Mouse (Mus musculus) adrenal gland, adult 8-10 months (tissue): ENCODE results near the gene Gfer. TPM values are rescaled to one million over a fixed set of nuclear protein-coding genes. Genes with fewer than 3 reads are reported as not detected.
"Not testable (repeated sequence)": the region's sequence is repeated elsewhere in the genome, so short reads cannot be mapped to it uniquely, and the experiment has no call there.

ENCODE experiments used
- DNase-seq: peaks from one replicate; pipeline ENCODE4 v3.0.0; 2022
- total RNA-seq, 4 experiments: library from RNA; stranded (reverse); gene quantifications; 2 replicates each; pipeline ENCODE4 v1.2.4; 2022

The Gfer gene
- total RNA-seq, 4 experiments from 2014 or later: 31.7 to 35.6 (median 32.6) TPM

DNA sequence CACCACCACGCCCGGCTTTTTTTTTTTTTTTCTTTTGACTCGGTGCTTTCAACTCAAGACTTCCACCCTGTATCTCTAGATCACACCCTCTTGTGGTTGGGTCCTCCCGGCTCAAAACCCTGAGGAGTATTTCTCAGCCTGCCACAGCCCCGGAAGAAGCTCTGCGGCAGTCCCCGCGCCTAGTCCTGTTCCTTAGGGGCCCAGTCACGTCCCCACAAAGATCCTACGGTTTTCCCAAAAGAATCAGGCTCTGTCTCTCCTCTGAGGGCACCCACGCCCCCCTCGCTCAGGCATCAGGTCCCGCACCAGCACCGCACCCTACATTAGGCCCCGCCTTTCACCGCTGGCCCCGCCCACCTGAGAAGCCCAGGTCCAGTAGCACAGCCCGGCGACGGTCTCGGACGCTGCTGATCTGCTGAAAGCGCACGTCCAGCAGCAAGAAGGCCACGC is 8.8 kb downstream of the Gfer start:
- DNase-seq: no peak

GRCm38 (mm10) chr17:24686514-24686913 is 9.4 kb downstream of the Gfer start:
- no peak for DNase-seq

GRCm38 (mm10) chr17:24677500-24678080 is 18.4 kb downstream of the Gfer start:
- DNase-seq: no peak

GRCm38 (mm10) chr17:24676877-24677276 is 19.1 kb downstream of the Gfer start:
- DNase-seq: no peak

GRCm38 (mm10) chr17:24676187-24676586 is 19.8 kb downstream of the Gfer start:
- DNase-seq: no peak

DNA sequence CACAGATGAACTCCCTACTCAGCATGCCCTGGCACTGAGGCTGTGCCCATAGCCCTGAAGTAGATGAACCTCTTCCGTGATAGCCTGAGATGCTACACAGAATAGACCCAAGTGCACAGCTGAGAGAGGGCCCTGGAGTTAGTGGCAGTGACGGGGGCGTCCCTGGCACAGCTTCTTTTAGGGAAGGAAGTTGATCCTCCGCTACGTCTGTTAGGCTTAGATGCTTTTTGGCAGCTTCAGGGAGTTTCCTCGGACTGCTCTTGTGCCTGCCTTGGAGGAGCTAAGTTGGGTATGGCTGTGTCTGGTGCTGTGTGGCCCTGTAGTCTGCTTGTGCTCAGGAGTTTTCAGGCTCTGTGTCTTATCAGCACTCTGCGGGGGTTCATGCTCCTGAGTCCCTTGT is 21.7 kb downstream of the Gfer start:
- DNase-seq: no peak

GRCm38 (mm10) chr17:24672141-24672540 is 23.8 kb downstream of the Gfer start:
- DNase-seq: peak; percentile 73

- DNase-seq: no peak
Measured at GRCm38 (mm10) chr17:24671346-24671745, 24.6 kb downstream of the Gfer start.

DNA sequence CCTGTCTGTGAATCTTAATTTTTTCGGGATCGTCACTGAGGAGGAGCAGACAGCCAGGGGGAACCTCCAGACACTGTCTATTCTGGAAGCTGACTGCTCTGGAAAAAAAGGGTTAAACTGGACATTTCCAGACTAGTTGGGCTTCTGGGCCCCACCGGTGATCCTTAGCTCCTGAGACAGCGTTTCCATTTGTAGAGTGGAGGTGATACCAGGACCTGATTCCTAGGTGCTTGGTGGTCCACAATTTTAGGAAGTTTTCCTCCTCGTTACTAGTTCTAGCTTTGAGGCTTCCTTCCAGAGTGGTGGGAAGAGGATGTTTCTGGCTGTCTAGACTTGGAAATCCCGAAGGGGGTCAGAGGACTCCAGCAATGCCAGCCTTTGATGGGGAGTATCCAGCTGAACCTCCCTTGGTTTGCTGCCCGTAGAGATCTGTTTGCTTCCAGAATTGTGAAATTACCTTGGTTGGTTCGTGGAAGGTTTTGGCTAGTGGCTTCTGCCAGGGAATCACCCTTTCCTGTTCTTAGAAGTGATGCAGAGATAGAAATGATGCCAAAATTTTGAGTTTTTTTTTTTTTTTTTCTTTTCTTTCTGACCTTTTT is 25.6 kb downstream of the Gfer start:
- DNase-seq: no peak

DNA sequence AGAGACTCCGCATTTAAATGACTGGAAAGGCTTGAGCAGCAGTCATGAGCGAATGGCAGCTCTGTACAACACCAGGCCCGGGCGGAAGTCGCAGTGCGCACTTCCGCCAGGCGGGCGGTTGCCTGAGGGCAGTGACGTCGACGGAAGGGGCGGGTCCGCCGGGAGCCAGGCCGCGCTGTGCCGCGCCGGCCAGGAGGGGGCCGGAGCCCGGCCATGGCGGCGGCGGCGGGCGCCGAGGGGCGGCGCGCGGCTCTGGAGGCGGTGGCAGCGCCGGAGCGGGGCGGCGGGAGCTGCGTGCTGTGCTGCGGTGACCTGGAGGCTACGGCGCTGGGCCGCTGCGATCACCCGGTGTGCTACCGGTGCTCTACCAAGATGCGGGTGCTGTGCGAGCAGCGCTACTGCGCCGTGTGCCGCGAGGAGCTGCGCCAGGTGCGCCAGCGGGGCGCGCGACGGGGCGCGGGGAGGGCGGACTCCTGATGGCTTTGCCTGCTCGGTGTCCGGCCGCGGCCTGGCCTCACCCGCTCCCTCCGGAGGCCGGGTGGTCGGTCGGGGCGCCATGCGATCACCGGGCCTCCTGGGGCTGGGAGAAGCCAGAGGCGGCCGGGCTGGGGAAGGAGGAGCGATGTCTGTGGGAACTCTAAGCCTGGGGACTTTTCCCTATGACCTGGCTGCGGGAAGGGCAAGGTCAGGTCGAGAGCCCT is 26.3 kb downstream of the Gfer start, which contains the start of gene Zfp598:
Gene Zfp598, plus strand, starts transcription at position 143 of the 701 bp plus-strand sequence.
- DNase-seq: peak; percentile 91

- not testable (repeated sequence) for DNase-seq
Measured at GRCm38 (mm10) chr17:24669214-24669544, 26.8 kb downstream of the Gfer start.

DNA sequence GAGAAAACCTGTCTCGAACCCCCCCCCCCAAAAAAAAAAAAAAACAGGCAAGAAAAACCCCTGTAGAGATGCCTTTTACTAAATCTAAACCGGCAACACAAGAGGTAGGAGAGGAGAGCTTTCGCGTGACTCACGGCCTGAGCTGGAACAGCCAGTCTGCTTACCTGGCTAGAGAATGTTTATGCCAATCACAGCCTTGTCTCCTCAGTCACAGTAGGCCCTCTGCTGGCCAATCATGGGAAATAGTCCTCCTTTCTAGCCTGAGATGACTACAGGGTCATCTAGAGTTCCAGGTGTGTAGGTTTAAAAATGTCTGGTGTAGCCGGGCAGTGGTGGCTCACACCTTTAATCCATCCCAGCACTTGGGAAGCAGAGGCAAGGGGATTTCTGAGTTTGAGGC is 28.5 kb downstream of the Gfer start:
- no peak for DNase-seq

DNA sequence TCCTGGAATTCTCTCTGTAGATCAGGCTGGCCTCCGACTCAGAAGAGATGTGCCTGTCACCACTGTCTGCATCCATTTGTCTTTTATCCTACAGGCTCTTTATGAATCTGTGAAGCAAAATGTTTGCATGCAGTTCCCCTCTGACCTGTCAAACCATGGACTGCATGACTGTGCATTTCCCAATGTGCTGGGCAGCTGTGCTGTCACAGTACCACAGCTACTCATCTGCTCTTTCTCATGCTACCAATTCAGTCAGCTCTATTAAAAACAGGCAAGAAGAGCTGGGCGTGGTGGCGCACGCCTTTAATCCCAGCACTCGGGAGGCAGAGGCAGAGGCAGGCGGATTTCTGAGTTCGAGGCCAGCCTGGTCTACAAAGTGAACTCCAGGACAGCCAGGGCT is 28.9 kb downstream of the Gfer start:
- not testable (repeated sequence) for DNase-seq

DNA sequence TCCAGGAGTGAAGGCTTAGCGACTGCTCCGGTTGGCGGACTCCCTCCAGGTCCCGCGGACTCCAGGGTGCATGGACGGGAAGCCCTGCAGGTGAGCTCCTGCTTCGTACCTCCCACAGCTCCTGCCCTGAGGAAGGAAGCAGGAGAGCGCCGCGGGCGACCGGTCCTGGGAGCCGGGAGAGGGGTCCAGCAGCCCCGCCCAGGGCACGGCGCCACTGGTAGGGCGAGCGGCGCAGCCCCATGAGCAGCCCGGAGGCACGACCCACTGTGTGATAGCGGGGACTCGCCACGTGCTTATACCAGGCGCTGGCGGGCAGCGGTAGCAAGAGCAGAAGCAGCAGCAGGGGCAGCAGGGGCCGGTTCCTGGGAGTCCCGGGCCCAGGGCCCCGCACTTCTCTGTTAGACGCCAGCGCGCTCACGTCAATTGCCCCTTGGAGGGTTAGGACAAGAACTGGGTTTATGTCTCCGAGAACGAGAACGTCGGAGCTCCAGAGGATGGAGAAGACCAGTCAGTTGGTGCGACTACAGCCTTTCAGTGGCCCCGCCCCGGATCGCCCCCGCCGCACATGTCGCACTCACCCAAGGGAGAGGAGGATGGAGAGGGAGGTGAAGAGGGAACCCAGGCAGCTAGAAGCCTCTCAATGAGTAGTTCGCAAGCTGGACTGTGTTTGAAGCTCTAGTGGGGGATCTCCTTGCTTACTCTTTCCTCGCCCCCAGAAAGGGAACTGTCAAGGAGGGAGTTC is 37.8 kb downstream of the Gfer start, which contains the start of gene Npw:
Gene Npw, minus strand, starts transcription at position 441 of the 742 bp plus-strand sequence.
- no peak for DNase-seq

- no peak for DNase-seq
Measured at GRCm38 (mm10) chr17:24654969-24655368, 41.0 kb downstream of the Gfer start.

GRCm38 (mm10) chr17:24653967-24654710 is 41.8 kb downstream of the Gfer start:
- DNase-seq: no peak

DNA sequence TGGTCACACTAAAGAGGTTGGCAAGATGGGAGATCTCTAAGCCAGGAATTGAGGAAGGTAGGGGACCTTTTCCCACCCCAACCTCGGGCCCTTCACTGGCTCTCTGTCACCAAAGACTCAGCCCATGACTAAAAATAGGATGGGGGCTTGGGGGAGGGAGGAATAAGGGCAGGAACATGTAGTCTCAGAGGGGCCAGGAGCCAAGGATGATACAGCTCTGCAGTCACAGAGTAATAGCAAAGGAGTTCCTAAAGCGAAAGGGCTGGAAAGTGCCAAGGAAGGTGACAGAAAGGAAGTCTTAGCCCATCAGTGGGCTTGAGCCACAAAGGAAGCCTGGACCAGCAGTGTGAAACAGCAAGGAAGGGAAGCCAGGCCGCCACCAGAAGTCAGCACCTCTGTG is 44.1 kb downstream of the Gfer start:
- no peak for DNase-seq

DNA sequence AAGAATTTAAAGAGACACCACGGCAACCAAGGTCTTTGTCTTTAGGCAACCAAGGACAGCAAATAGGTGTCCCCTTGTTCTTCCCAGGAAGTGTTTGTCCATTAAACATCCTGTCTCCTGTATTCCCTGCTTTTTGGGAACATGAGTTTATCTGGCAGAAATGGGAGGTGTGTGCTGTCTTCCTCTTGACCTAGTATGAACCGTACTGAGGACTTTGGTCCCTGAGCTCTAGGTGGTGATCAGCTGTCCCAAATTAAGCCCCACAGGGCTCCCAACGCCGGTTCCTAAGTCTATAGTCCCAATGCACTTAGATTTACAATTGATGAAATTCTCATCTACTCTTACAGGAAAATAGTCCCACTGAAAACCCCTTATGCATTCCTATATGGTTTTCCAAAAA is 45.2 kb downstream of the Gfer start:
- DNase-seq: no peak

- DNase-seq: no peak
Measured at GRCm38 (mm10) chr17:24650070-24650616, 45.8 kb downstream of the Gfer start, which contains the start of gene Slc9a3r2. Gene Slc9a3r2 (minus strand): TSS chr17:24650327.

- no peak for DNase-seq
Measured at GRCm38 (mm10) chr17:24649581-24650069, 46.3 kb downstream of the Gfer start.

GRCm38 (mm10) chr17:24648731-24649377 is 47.1 kb downstream of the Gfer start:
- no peak for DNase-seq
